Mouse (Mus musculus) kidney, postnatal 0 days (tissue): ENCODE measurements around the gene Plekha3. TPM values are rescaled to one million over a fixed set of nuclear protein-coding genes. Genes with fewer than 3 reads are reported as not detected.

Source experiments
- ATAC-seq: fragments of 200-750 bp; cut with Nextera tagmentation; replicated peaks from 2 replicates; pipeline ENCODE4 v1.8.0; 2017; ENCODE audit warnings: low read depth, moderate number of reproducible peaks, moderate TSS enrichment, moderate library complexity; ENCODE audit not compliant: low FRiP score
- DNase-seq: peaks from one replicate; pipeline ENCODE4 v3.0.0-alpha.2; 2016; ENCODE audit warnings: low spot score
- H3K27ac ChIP-seq: fragments of 300-500 bp; sonication (generic); 2 replicates; pipeline ENCODE4 v1.5.1; 2014; ENCODE audit warnings: mild to moderate bottlenecking
- H3K27me3 ChIP-seq: fragments of 300-500 bp; sonication (generic); 2 replicates; pipeline ENCODE4 v1.6.1; 2014; ENCODE audit warnings: low read length, mixed read lengths; ENCODE audit not compliant: insufficient read depth
- H3K36me3 ChIP-seq: fragments of 300-500 bp; sonication (generic); 2 replicates; pipeline ENCODE4 v1.6.1; 2014; ENCODE audit warnings: low read length, mixed read lengths; ENCODE audit not compliant: insufficient read depth
- H3K4me1 ChIP-seq: fragments of 300-500 bp; sonication (generic); replicated peaks from 2 replicates; pipeline ENCODE4 v1.6.1; 2014; ENCODE audit warnings: antibody characterized with exemption, low read length, mixed read lengths; ENCODE audit not compliant: insufficient read depth
- H3K4me2 ChIP-seq: fragments of 300-500 bp; sonication (generic); 2 replicates; pipeline ENCODE4 v1.6.1; 2014; ENCODE audit warnings: mild to moderate bottlenecking, low read length, moderate library complexity, mixed read lengths
- H3K4me3 ChIP-seq: fragments of 300-500 bp; sonication (generic); replicated peaks from 2 replicates; pipeline ENCODE4 v1.5.1; 2014; ENCODE audit warnings: low read depth, low read length
- H3K9ac ChIP-seq: fragments of 300-500 bp; sonication (generic); 2 replicates; pipeline ENCODE4 v1.6.1; 2014; ENCODE audit warnings: low read depth, low read length
- H3K9me3 ChIP-seq: fragments of 300-500 bp; sonication (generic); replicated peaks from 2 replicates; pipeline ENCODE4 v1.6.1; 2016; ENCODE audit warnings: low read length, inconsistent platforms, mixed read lengths
- CTCF ChIP-seq: IDR thresholded peaks from 2 replicates; pipeline ENCODE4 v1.5.1; 2016; ENCODE audit warnings: antibody characterized with exemption, low read depth, mild to moderate bottlenecking, moderate library complexity
- WGBS: fragments of 180-500 bp; shearing (Covaris S2); extraction: QIAGEN DNeasy Blood & Tissue Kit; methylation state at CpG from one replicate; pipeline ENCODE4 v1.1.7; 2014; 5-methylcytosine and 5-hydroxymethylcytosine counted together
- polyA plus RNA-seq: library from polyadenylated mRNA; unstranded; fragments of >200 nt; fragmentation: Nextera tagmentation; extraction: Ambion mirVana; gene quantifications from 2 replicates; pipeline ENCODE4 v1.2.1, GENCODE M21; 2015

Plekha3 gene
- polyA plus RNA-seq, 1 experiment from 2014 or later, result 16.3 TPM

GRCm38 (mm10) chr2:76673472-76674081 lies 1.5 kb upstream of the Plekha3 start:
- peak overlapping the region; percentile 88 for H3K27ac ChIP-seq
- H3K4me1 ChIP-seq, result peaks cover 11% of the 10 kb centered on the region; the same call in 1 of the 2 replicates
- no peaks in the 10 kb centered on the region for H3K9me3 ChIP-seq
- H3K27me3 ChIP-seq, result no peaks in the 10 kb centered on the region
- WGBS, result 47% methylated on average over 7 of the region's 7 CpGs
- 0 out of 2 replicates have a peak, but pooled peaks cover 7% of the 10 kb centered on the region for H3K36me3 ChIP-seq
- TF ChIP-seq CTCF, result peak; percentile 50; the same call in 1 of the 2 replicates
- H3K9ac ChIP-seq, result no peak overlapping the region
- no peak for ATAC-seq
- peak; percentile 69 for DNase-seq
- H3K4me2 ChIP-seq, result peak overlapping the region; percentile 70
- H3K4me3 ChIP-seq, result peak overlapping the region; percentile 50; the same call in 1 of the 2 replicates

- Histone ChIP-seq H3K4me1 (peaks cover 11% of the 10 kb centered on the region; the same call in 1 of the 2 replicates), H3K36me3 (0 out of 2 replicates have a peak, but pooled peaks cover 3% of the 10 kb centered on the region), H3K4me2 (peak overlapping the region; percentile 60), H3K9me3 (no peaks in the 10 kb centered on the region), H3K27ac (peak overlapping the region; percentile 89), H3K9ac (peak overlapping the region; percentile 88), H3K27me3 (no peaks in the 10 kb centered on the region), H3K4me3 (peak overlapping the region; percentile 83)
- DNase-seq (peak; percentile 35), ATAC-seq (peak; percentile 53)
- 0% methylated on average over 26 of the region's 44 CpGs for WGBS
- TF ChIP-seq CTCF, result no peak
Observed at GRCm38 (mm10) chr2:76675451-76675850, 370 bp downstream of the Plekha3 start.

GRCm38 (mm10) chr2:76675949-76676348 lies 868 bp downstream of the Plekha3 start:
- no peak for TF ChIP-seq CTCF
- Histone ChIP-seq H3K4me1 (peaks cover 11% of the 10 kb centered on the region; the same call in 1 of the 2 replicates), H3K36me3 (0 out of 2 replicates have a peak, but pooled peaks cover 3% of the 10 kb centered on the region), H3K4me2 (peak overlapping the region; percentile 60), H3K27me3 (no peaks in the 10 kb centered on the region), H3K4me3 (peak overlapping the region; percentile 83), H3K9me3 (no peaks in the 10 kb centered on the region), H3K27ac (no peak overlapping the region), H3K9ac (peak overlapping the region; percentile 88)
- ATAC-seq (no peak), DNase-seq (no peak)
- 4% methylated on average over 4 of the region's 4 CpGs for WGBS

GRCm38 (mm10) chr2:76676401-76677226 lies 1.5 kb downstream of the Plekha3 start:
- DNase-seq (peak; percentile 40), ATAC-seq (no peak)
- Histone ChIP-seq H3K4me2 (peak overlapping the region; percentile 60), H3K27ac (0 out of 2 replicates have a peak overlapping the region, but pooled peaks have one; percentile 27), H3K9ac (0 out of 2 replicates have a peak overlapping the region, but pooled peaks have one; percentile 88), H3K4me1 (peaks cover 10% of the 10 kb centered on the region; the same call in 1 of the 2 replicates), H3K4me3 (peak overlapping the region; percentile 83), H3K9me3 (no peaks in the 10 kb centered on the region), H3K36me3 (0 out of 2 replicates have a peak, but pooled peaks cover 3% of the 10 kb centered on the region), H3K27me3 (no peaks in the 10 kb centered on the region)
- no peak for TF ChIP-seq CTCF
- 31% methylated on average over 13 of the region's 13 CpGs for WGBS

GRCm38 (mm10) chr2:76682301-76682700 lies 7.2 kb downstream of the Plekha3 start:
- WGBS, result 84% methylated on average over 8 of the region's 8 CpGs

GRCm38 (mm10) chr2:76686986-76687385 lies 11.9 kb downstream of the Plekha3 start:
- Histone ChIP-seq H3K9me3 (no peaks in the 10 kb centered on the region), H3K36me3 (peaks cover 52% of the 10 kb centered on the region), H3K4me2 (no peak overlapping the region), H3K4me3 (no peak overlapping the region), H3K4me1 (no peaks in the 10 kb centered on the region), H3K9ac (no peak overlapping the region), H3K27me3 (no peaks in the 10 kb centered on the region), H3K27ac (no peak overlapping the region)
- no peak for TF ChIP-seq CTCF
- DNase-seq (no peak), ATAC-seq (no peak)
- WGBS, result 77% methylated on average over 3 of the region's 3 CpGs

More at GRCm38 (mm10) chr2:76682301-76682700, 7.2 kb downstream of the Plekha3 start:
- Histone ChIP-seq H3K9me3 (no peaks in the 10 kb centered on the region), H3K27me3 (no peaks in the 10 kb centered on the region), H3K27ac (no peak overlapping the region), H3K9ac (no peak overlapping the region), H3K4me2 (no peak overlapping the region), H3K4me1 (no peaks in the 10 kb centered on the region), H3K36me3 (peaks cover 48% of the 10 kb centered on the region), H3K4me3 (no peak overlapping the region)
- TF ChIP-seq CTCF, result no peak
- ATAC-seq (no peak), DNase-seq (no peak)
